Mouse (Mus musculus): ENCODE data around the gene Trim69.

- no peak for TF ChIP-seq CTCF (IDR thresholded peaks at IDR 0.05; ENCODE audit: control insufficient read depth, insufficient read depth, insufficient replicate concordance, low read depth, low read length)
- TF ChIP-seq POLR2A (IDR thresholded peaks at IDR 0.05; ENCODE audit: control insufficient read depth, low read depth, low read length), result no peak
Observed at GRCm38 (mm10) chr2:122148242-122148917, 12.1 kb upstream of the Trim69 start.

Data from testis, adult 2 months (tissue).